Mouse (Mus musculus) spleen, adult 18-20 months (tissue): ENCODE data around the gene Nbl1.

ENCODE experiments used
- DNase-seq, 2 experiments: peaks; one replicate each; pipeline ENCODE4 v3.0.0; 2022; ENCODE audit warnings: mixed read lengths in 2 of 2

The Nbl1 gene

DNA sequence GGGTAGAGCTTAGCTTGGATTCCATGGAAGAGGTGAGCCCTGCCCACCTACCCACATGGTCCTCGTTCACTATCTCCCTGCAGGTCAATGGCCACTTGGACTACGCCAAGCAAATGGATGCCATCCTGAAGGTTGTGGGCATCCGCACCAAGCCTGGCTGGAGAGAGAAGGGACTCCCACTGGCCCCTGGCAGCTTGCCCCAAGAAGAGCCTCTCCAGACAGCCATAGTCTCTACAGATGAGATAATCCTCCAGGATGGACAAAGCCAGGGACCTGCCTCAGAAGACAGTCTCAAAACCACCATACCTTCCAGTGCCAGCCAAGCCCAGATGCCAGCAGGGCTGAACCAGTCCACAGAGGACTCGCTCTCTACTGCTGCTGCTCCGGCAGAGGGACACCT, 34.8 kb downstream of the Nbl1 start:
- DNase-seq = no peak

DNA sequence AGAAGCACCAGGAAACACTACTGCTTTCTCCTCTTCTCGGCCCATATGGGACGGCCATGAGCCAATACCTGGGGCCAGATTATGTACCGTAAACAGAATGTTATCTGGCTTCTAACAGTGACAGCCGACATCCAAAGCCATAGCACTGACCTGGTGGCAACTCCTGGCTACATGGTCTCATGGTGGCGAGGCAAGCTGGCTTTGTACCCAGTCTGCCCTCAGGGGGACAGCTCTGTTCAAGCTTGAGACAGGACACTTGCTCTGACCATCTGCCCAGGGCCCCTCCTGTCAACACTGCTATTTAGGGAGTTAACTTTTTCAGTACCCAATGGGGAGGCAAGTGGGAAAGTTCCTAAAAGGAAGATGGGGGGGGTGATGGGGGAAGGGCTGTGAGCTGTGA, 35.5 kb downstream of the Nbl1 start:
- no peak for DNase-seq

DNA sequence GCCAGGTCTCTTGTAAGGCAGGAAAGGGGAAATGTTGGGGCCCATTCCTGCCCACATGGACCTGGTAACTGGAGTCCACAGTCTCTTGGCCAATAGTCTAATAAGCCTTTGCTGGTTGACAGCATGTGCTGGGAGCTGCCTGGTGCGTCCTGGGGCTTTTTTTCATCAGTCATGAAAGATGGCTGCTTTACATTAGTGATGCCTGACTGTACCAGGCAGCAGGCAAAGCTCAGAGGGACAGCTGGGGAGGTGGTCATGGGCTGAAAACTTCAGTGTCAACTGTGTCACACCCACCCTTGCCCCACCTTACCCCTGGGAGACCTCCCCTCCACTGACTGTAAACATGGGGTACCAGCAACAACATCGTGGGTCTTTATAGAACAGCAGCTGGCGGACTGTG, 37.0 kb downstream of the Nbl1 start:
- no peak for DNase-seq

DNA sequence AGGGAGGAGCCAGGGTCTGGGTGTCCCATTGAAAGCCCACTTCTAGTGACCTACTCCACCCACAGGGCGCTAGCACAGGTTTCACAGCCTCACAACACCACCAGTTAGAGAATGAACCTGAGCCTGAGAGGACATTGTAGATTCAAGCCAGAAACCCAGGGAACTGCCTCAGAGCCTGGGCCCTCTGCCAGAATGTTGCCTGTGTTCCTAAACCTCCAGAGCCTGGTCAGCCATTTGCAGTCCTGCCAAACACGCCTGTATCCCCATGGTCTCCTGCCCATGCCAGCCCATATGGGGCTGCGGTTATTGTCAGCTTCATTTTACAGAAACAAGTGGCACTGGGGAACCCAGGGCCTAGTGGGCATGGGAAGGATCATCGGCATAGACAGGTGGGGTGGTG, 37.5 kb downstream of the Nbl1 start:
- DNase-seq = no peak

DNA sequence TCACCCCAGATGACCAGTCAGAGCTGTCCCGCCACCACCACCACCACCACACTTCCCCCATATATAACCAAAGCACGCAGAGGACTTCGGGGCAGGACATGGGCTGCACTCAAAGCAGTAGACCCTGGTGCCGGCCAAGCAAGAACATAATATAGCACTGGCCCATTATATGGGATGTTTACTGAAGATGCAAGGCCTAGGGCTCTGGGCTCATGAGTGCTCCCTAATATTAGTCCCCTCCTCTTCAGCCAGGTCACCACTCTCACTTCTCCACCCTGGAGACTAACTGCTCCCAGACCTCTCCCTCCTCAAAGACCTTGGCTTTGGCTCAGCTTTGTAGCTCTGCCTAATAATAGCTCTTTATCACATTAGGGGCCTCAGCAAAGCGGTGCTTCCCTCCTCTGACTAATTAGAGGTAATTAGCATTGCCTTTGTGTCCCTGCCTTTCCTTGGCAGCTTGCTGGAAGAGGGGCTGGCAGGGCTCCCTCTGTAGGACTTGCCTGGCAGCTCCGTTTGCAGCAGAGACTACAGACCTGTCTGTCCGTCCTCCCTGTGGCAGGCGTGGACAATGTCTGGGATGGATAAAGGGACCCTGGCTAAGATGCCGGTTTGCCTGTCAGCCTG, 38.4 kb downstream of the Nbl1 start:
- no peak for DNase-seq

DNA sequence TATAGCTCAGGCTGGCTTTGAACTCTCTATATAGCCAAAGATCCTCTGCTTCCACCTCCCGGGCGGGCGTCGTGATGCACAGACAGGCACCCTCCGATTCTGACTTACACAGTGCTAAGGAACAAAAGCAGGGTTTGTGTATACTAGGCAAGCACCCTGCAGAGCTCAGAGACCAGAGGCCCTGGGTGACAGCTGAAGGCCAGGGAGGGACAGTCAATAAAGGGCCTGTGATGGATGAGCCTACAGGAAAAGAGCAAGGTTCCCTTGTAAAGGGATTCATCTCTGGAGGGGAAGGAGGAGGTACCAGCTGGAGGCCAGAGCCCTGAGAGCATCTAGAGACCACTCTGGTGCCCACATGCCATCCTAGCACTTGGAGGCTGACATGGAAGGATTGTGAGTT, 39.4 kb downstream of the Nbl1 start:
- DNase-seq = no peak

DNA sequence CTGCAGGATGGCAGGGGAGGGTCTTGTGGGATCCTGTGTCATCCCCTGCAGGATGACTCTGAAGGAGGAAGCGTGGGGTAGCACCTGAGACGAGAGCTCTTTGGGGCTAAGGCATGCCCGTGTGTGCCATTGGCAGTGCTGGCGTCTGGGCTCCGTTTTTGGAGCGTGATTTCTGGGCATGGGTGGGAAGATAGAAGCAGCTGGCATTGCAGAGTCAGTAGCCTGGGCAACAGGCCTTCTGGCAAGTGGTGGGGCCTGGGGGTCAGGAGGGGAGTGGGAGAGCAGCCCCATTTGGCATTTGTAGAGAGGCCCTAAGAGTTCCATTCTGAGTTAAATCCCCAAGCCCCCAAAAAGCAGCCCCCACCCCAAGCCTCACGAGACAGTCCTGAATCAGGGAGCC, 40.0 kb downstream of the Nbl1 start:
- no peak for DNase-seq

DNA sequence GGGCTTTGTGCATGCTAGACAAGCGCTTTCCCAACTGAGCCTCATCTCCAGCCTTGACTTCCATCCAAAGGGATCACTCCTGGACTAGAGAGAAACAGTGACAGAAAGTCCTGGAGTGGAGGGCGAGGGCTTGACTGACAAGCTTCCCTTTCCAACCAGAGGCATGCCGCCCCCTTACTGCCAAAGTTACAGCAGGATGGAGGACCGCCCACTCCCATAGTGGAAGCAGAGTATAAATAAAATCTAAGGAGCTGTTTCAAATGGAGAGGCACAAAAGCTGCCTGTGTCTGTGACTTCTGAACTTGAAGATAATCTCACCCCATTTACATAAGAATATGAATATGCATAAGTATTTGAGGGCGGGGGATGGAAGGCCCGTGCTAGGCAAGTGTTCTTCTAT, 44.3 kb downstream of the Nbl1 start:
- DNase-seq = no peak

DNA sequence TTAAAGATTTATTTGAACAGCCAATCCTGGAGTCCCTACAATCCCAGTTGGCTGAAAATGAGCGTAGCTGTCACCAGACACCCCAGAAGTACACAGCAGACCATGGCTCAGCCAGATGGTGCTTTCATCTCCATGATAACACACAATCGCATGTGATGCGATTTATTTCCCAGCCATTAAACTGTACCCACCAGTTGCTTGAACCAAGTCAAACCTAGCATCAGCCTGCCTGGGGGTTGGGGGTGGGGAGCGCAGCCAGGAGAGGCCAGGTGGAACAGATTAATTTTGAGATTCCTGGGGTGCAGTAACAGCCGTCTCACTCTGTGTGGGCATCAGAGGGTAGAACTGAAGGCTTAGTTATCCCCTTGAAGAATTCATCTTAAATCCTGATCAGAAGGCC, 46.4 kb downstream of the Nbl1 start:
- no peak for DNase-seq

DNA sequence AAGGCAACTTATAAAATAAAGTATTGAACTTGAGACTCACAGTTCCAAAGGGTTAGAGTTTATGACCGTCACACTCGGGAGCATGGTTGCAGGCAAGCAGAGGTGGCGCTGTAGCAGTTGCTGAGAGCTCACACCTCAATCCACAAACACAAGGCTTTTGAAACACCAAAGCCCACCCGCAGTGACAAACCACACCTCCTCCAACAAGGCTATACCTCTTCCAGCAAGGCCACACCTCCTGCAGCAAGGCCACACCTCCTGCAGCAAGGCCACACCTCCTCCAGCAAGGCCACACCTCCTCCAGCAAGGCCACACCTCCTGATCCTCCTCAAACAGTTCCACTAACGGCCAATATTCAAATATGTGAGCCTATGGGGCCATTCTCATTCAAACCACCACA, 48.2 kb downstream of the Nbl1 start:
- no peak for DNase-seq

DNA sequence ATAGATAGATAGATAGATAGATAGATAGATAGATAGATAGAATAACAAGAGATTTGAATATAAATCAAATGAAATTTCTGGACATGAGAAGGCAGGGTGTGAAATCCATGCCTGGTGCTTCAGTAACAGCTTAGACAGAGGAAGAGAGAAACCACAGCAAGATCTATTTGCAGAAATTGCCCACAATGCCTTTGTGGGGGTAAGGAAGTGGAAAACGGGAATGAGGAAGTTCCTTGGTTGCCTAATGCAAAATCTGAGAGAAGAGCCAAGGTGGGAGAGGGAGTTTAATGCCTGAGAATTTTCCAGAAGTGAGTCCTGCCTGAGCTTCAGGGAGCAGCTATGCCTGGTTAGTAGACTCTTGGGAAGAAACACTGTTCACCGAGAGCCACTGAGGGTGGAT, 49.2 kb downstream of the Nbl1 start:
- DNase-seq = no peak

DNA sequence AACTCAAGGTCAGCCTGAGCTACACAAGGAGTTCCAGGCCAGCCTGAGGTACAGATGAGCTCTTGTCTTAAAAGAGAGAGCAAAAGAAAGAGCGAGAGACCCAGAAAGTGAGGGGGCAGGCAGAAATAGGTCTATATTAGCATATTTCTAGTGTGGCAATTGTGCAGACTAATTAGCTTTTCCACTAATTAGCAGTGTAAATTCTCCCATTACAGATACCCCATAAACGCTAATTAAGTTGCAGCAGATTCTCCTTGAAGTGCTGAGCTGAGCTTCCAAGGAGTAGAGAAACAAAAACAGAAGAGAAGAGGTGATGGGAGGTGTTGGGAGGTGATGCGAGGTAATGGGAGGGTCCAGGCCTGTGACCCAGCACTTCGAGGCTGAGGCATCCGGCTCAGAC, 50.2 kb downstream of the Nbl1 start:
- no peak for DNase-seq

DNA sequence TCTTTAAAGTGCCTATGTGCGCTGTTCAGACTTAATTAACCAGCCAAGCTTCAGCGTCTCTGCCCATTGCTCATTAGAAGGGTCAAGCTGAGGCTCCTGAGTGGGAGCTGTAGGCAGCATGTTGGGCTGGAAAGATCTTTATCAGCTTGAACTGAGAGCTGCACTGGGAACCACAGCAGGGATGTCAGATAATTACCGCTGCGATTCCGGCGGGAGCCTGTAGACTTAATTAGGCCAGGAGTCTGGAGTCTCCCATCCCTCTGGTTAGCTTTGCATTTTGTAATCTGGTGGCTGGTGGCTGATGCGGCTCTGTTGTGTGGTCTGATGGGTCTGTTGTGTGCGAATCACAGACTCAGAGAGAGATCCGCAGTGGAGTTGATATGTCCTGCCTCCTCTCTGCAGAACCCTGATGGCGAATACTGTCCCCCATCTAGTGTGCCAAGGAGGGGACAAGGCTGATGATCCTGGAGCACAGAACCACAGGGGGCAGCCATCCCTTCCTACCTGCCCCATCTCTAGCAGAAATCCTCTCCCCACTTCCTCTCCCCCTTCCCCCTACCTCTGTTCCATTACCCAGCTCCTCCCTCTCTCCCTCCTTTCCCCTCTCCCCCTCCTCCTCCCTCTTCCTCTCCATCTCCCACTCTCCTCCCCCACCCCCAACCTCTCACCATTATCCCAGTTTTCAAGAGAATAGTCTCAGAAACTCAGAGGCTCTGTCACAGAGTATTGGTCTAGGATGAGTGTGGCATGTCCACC, 52.5 kb downstream of the Nbl1 start:
- DNase-seq = no peak

DNA sequence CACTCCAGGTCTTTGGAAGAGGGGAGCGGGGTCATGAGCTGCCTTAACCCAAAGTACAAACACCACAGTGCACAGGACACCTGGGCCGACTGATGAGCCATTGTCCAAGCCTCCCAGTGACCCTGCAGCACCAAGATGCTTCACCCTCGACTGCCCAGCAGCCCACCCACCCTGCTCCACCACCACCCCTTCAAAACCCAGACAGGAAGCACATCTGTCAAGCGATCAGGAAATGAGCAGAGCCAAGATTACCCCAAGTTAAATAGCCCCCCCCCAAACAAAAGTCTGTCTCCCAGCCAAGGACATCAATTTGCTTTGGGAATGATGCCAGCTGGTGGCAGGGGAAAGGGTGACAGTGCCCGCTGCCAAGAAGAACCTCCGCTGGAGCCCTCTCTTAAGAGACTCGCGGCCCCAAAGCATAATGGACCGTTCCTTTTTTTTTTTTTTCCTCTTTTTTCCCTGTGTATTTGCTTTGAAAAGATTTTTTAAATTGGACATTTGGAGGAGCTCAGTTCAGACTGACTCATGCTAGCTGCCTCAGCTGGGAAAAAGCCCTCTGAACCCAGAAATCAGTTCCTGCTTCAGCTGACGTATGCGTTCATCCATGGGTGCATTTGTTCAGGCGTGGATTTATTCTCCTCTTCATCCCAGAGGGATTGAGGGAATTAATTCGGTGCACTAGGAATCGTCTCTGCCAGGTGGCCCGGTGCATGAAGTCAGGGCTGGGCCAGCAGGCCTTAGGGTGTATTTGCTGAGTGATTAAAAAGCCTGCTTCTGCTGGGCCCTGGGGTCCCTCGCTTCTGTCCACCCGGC, 54.8 kb downstream of the Nbl1 start:
- DNase-seq = no peak

DNA sequence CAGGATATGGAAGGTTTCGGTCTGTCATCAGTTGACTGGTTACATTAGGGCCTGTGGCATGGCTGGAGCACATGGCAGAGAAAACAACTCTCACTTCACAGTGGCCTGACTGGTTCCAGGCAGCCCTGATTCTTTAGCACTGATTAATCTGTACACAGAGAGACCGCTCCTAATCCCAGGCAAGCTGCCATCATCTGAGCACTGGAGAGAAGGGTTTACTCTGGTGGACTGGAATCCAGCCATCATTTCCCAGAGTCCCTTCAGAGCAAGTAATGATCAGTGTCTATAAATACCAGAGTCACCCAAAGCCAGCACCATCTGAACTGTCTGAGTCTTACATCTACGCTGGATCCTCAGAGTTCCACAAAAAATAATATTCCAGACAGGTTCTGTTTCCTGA, 57.0 kb downstream of the Nbl1 start:
- DNase-seq = no peak

DNA sequence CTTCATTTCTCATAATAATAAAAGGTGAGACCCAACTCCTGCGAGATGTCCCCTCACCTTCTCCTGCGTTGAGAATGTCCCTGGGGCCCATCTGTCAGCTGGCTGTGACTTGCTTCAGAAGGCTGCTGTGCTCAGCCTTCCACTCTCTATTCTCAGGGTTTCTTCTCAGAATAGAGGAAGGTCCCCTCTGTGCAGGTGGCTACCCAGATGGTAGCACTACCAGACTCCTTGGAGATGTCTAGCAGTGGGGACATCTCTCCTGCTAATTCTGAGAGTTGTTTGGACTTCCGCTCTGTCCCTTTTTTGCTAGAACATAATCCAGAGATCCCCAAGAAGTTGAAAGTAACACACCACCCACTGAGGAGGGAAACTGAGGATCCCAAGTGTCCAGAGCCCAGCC, 57.9 kb downstream of the Nbl1 start:
- DNase-seq = no peak

DNA sequence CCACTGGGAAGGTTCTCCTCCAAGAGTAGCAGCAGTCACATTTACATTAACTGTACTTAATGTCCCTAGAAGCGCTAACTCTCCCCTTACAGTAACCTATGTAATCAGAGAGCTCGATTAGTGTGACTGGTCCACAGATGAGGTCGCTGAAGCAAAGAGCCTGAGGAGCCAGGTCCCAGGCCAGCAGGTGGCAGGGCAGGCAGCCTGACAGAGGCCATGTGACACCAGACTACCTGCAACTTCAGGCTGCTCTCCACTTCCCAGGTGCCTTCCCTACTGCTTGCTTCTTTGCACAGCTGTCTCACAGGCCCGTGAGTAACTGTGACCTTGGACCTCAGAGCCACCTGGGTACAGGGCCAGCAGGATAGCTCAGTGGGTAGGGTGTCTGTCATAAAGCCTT, 58.3 kb downstream of the Nbl1 start:
- DNase-seq = no peak

DNA sequence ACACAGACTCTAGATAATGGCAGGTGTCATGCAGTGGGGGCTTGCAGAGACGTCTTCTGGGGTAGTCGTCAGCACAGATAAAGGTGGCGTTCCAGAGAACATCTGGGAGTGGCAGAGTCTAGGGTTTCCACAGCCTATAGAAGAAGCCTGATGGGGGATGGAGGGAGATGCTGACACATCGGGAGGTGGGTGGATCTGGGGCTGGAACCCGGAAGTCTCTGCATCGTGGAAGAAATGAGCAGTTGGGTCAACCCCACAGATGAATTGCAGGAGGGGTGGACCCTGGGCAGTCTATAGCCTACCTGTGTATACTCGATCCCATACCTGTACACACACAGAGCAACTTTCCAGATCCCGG, 58.8 kb downstream of the Nbl1 start:
- DNase-seq = no peak

DNA sequence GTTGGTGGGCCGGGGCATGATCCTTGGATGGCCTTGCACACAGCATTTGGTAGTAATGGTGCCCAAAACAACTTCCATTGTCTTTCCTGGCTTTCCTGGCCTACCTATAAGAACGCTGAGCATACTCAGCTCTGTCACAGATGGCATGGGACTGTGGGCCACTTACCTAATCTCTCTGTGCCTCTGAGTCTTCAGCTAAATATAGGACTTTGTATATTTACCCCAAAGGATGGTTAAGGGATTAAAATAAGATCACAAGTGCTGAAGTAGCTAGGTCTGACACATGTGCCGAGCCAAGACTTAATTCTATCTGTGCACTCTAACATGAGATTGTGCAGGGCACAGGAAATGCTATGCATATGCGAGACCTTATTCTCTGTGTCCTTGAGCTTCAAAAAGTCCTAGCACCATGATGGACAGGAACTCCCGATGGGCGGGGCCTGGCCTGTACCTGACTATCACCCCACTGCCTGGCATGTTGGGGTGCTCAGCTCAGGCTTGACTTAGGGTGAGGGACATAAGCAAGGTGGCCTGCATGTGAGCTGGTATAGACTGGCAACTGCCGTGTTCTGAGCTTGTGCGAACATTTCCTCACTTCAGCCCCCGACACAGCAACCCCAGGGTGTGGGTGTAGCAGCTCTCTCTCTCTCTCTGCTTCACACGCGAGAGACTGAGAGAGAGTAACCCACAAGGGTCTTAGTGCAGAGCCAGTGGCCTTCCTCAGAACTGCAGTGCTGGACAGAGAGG, 59.4 kb downstream of the Nbl1 start:
- DNase-seq = no peak

DNA sequence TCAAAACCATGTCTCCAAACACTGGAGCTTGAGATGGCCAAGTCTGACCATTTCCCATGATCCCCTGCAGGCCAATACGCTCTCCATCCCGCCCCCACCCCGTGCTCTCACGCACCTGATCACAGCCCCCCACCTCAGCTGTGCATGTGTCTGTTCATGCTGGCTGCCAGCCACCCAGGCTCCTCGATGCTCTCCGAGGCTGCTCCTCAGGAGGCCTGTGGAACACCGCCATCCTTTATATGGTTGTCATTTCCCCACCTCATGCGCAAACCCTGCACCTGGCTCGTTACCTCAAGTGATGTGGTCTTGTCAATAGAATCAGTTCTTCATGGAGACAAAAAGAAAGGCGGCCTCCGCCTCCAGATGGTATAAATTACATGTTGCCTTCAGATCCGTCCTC, 60.3 kb downstream of the Nbl1 start:
- no peak for DNase-seq
